Mouse (Mus musculus): ENCODE measurements around the gene Lrrc71. TPM values are rescaled to one million over a fixed set of nuclear protein-coding genes. Genes with fewer than 3 reads are reported as not detected.

Gene Lrrc71
- polyA plus RNA-seq (2015; fragmentation: Nextera tagmentation; extraction: Ambion mirVana) = 0.23 and 0.34 TPM in 2 replicates

GRCm38 (mm10) chr3:87748431-87748830 is at the start of gene Lrrc71:
Lrrc71 (minus strand) TSS chr3:87748625.
- Histone ChIP-seq H3K27me3 (replicated peaks; ENCODE audit: control insufficient read depth, insufficient read depth, low read length) (no peaks in the 10 kb centered on the region), H3K4me2 (replicated peaks; ENCODE audit: low read depth) (peak within 1 kb of the TSS; percentile 17), H3K27ac (ENCODE audit: low read depth, low read length) (no peak within 1 kb of the TSS), H3K9ac (ENCODE audit: low read depth, low read length) (no peak within 1 kb of the TSS), H3K4me1 (replicated peaks; ENCODE audit: control insufficient read depth, insufficient read depth, low read length) (peaks cover 5% of the 10 kb centered on the region; the same call in 1 of the 2 replicates), H3K36me3 (ENCODE audit: control insufficient read depth, insufficient read depth) (peaks cover 14% of the 10 kb centered on the region; the same call in 1 of the 2 replicates), H3K9me3 (ENCODE audit: control insufficient read depth) (no peaks in the 10 kb centered on the region), H3K4me3 (ENCODE audit: low read depth, low read length) (no peak within 1 kb of the TSS)
- ATAC-seq = no peak
- WGBS = 33% methylated on average over 13 of the region's 13 CpGs
- TF ChIP-seq CTCF (IDR thresholded peaks at IDR 0.05; ENCODE audit: low read depth) = no peak

- no peak for ATAC-seq
- TF ChIP-seq CTCF (IDR thresholded peaks at IDR 0.05; ENCODE audit: low read depth) = no peak
- Histone ChIP-seq H3K36me3 (ENCODE audit: control insufficient read depth, insufficient read depth) (no peaks in the 10 kb centered on the region), H3K9me3 (ENCODE audit: control insufficient read depth) (no peaks in the 10 kb centered on the region), H3K4me2 (replicated peaks; ENCODE audit: low read depth) (peak within 1 kb of the TSS; percentile 61), H3K4me1 (replicated peaks; ENCODE audit: control insufficient read depth, insufficient read depth, low read length) (peaks cover 8% of the 10 kb centered on the region; the same call in 1 of the 2 replicates), H3K4me3 (ENCODE audit: low read depth, low read length) (peak within 1 kb of the TSS; percentile 34), H3K27me3 (replicated peaks; ENCODE audit: control insufficient read depth, insufficient read depth, low read length) (peaks cover 85% of the 10 kb centered on the region), H3K9ac (ENCODE audit: low read depth, low read length) (no peak within 1 kb of the TSS), H3K27ac (ENCODE audit: low read depth, low read length) (no peak within 1 kb of the TSS)
- WGBS = under 1% methylated on average over 29 of the region's 29 CpGs
Observed at GRCm38 (mm10) chr3:87796736-87797334, 48.4 kb upstream of the Lrrc71 start, which contains the start of gene Insrr. Insrr (plus strand) TSS chr3:87796951.

- 0 out of 2 replicates have a peak, but pooled peaks have one; percentile 20 for ATAC-seq
- Histone ChIP-seq H3K36me3 (ENCODE audit: control insufficient read depth, insufficient read depth) (no peaks in the 10 kb centered on the region), H3K9me3 (ENCODE audit: control insufficient read depth) (no peaks in the 10 kb centered on the region), H3K4me2 (replicated peaks; ENCODE audit: low read depth) (peak overlapping the region; percentile 56), H3K4me3 (ENCODE audit: low read depth, low read length) (peak overlapping the region; percentile 29), H3K9ac (ENCODE audit: low read depth, low read length) (no peak overlapping the region), H3K27ac (ENCODE audit: low read depth, low read length) (no peak overlapping the region), H3K27me3 (replicated peaks; ENCODE audit: control insufficient read depth, insufficient read depth, low read length) (peaks cover 79% of the 10 kb centered on the region), H3K4me1 (replicated peaks; ENCODE audit: control insufficient read depth, insufficient read depth, low read length) (peaks cover 8% of the 10 kb centered on the region; the same call in 1 of the 2 replicates)
- 13% methylated on average over 33 of the region's 33 CpGs for WGBS
- peak; percentile 87 for TF ChIP-seq CTCF (IDR thresholded peaks at IDR 0.05; ENCODE audit: low read depth)
Observed at GRCm38 (mm10) chr3:87795336-87796277, 47.2 kb upstream of the Lrrc71 start.

DNA sequence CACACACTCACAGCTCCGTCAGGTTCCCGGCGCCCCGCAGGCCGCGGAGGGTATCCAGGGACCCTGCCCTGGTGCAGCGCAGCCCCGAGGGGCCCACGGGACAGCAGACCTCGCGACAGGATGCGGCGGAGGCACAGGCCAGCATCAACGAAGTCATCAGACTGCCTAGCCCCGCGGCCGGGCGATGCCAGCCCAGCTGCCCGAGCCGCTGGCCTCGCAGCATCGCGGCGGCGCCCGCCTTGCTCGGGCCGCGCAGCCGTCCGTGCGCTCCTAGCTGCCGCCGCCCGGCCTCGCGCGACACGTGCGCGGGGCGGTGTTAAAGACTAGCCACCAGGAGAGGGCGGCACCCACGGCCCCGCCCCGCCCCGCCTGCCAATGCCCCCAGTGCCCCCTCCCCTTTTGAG is 46.5 kb upstream of the Lrrc71 start, which contains the start of gene Ntrk1:
TSS of gene Ntrk1 (minus strand) at position 241 of the 404 bp plus-strand sequence.
- no peak within 1 kb of the TSS for H3K27ac ChIP-seq (ENCODE audit: low read depth, low read length)
- ATAC-seq = no peak
- no peak for TF ChIP-seq CTCF (IDR thresholded peaks at IDR 0.05; ENCODE audit: low read depth)
- H3K36me3 ChIP-seq (ENCODE audit: control insufficient read depth, insufficient read depth) = no peaks in the 10 kb centered on the region
- H3K4me2 ChIP-seq (replicated peaks; ENCODE audit: low read depth) = peak within 1 kb of the TSS; percentile 56
- peaks cover 8% of the 10 kb centered on the region; the same call in 1 of the 2 replicates for H3K4me1 ChIP-seq (replicated peaks; ENCODE audit: control insufficient read depth, insufficient read depth, low read length)
- WGBS = 1% methylated on average over 42 of the region's 47 CpGs
- H3K4me3 ChIP-seq (ENCODE audit: low read depth, low read length) = peak within 1 kb of the TSS; percentile 29
- H3K9me3 ChIP-seq (ENCODE audit: control insufficient read depth) = no peaks in the 10 kb centered on the region
- H3K9ac ChIP-seq (ENCODE audit: low read depth, low read length) = no peak within 1 kb of the TSS
- peaks cover 76% of the 10 kb centered on the region for H3K27me3 ChIP-seq (replicated peaks; ENCODE audit: control insufficient read depth, insufficient read depth, low read length)

- whole genome bisulfite sequencing = 42% methylated on average over 5 of the region's 5 CpGs
- no peak for TF ChIP-seq CTCF (IDR thresholded peaks at IDR 0.05; ENCODE audit: low read depth)
- Histone ChIP-seq H3K9me3 (ENCODE audit: control insufficient read depth) (no peaks in the 10 kb centered on the region), H3K27ac (ENCODE audit: low read depth, low read length) (no peak overlapping the region), H3K36me3 (ENCODE audit: control insufficient read depth, insufficient read depth) (no peaks in the 10 kb centered on the region), H3K9ac (ENCODE audit: low read depth, low read length) (0 out of 2 replicates have a peak overlapping the region, but pooled peaks have one; percentile 26), H3K4me1 (replicated peaks; ENCODE audit: control insufficient read depth, insufficient read depth, low read length) (peaks cover 3% of the 10 kb centered on the region; the same call in 1 of the 2 replicates), H3K4me3 (ENCODE audit: low read depth, low read length) (no peak overlapping the region), H3K4me2 (replicated peaks; ENCODE audit: low read depth) (no peak overlapping the region), H3K27me3 (replicated peaks; ENCODE audit: control insufficient read depth, insufficient read depth, low read length) (peaks cover 28% of the 10 kb centered on the region)
- no peak for ATAC-seq
Observed at GRCm38 (mm10) chr3:87789768-87790167, 41.3 kb upstream of the Lrrc71 start.

DNA sequence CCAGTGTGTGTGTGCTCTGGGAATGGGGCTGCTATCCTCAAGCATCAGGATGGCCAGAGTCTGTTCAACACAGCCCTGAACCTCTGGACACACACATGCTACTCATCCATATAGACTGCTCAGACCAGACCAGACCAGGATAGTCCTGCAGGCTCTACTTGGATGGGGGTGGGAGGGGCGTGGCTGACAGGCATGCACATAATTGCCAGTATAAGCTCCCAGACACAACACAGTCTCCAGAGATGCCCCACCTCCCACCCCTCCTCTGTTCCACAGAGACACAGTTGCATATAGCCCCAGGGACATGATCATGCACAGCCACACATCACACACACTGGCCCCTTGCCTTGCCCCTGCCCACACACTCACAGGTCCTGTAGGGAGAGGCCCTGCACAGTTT is 40.8 kb upstream of the Lrrc71 start:
- TF ChIP-seq CTCF (IDR thresholded peaks at IDR 0.05; ENCODE audit: low read depth) = no peak
- Histone ChIP-seq H3K9me3 (ENCODE audit: control insufficient read depth) (no peaks in the 10 kb centered on the region), H3K4me1 (replicated peaks; ENCODE audit: control insufficient read depth, insufficient read depth, low read length) (no peaks in the 10 kb centered on the region), H3K9ac (ENCODE audit: low read depth, low read length) (0 out of 2 replicates have a peak overlapping the region, but pooled peaks have one; percentile 26), H3K4me3 (ENCODE audit: low read depth, low read length) (no peak overlapping the region), H3K36me3 (ENCODE audit: control insufficient read depth, insufficient read depth) (no peaks in the 10 kb centered on the region), H3K27ac (ENCODE audit: low read depth, low read length) (no peak overlapping the region), H3K27me3 (replicated peaks; ENCODE audit: control insufficient read depth, insufficient read depth, low read length) (peaks cover 22% of the 10 kb centered on the region), H3K4me2 (replicated peaks; ENCODE audit: low read depth) (no peak overlapping the region)
- 50% methylated on average over 1 of the region's 1 CpGs for WGBS
- ATAC-seq = no peak

All from intestine, postnatal 0 days (tissue).